Mouse (Mus musculus) MEL (cell line): ENCODE measurements at regions not wholly inside any gene's neighbourhood (a gene's known extent, or its start where the extent isn't known, plus 50 kb on each side); places are given as distances from the start of the nearest gene placed in this dataset.

Experiments
- DNase-seq: peaks from one replicate; pipeline ENCODE4 v3.0.0; 2011; ENCODE audit warnings: low read depth, low spot score
- H3K27ac ChIP-seq: 2 replicates; pipeline ENCODE4 v1.5.1; 2012; ENCODE audit warnings: low read depth, mild to moderate bottlenecking, control low read depth, low read length, moderate library complexity; ENCODE audit not compliant: control insufficient read depth
- H3K27me3 ChIP-seq, 2 experiments: fragments of 150-350 bp in 1 of 2; sonication (generic) in 1 of 2; 2 replicates each; pipeline ENCODE4 v1.6.1; 2012; ENCODE audit warnings: low read length in 2 of 2, mild to moderate bottlenecking in 2 of 2, improper control_type of control experiment in 1 of 2, moderate library complexity in 1 of 2; ENCODE audit not compliant: insufficient read depth in 2 of 2, control insufficient read depth in 1 of 2
- H3K36me3 ChIP-seq, 2 experiments: 2 replicates each; pipeline ENCODE4 v1.6.1; 2012 to 2014; ENCODE audit warnings: low read length in 2 of 2, improper control_type of control experiment in 1 of 2, inconsistent platforms in 1 of 2, mild to moderate bottlenecking in 1 of 2; ENCODE audit not compliant: insufficient read depth in 2 of 2, control insufficient read depth in 1 of 2
- H3K4me1 ChIP-seq, 2 experiments: fragments of 150-350 bp in 1 of 2; sonication (generic) in 1 of 2; 2 replicates each; pipeline ENCODE4 v1.6.1; 2012; ENCODE audit warnings: low read length in 2 of 2, improper control_type of control experiment in 1 of 2, mild to moderate bottlenecking in 1 of 2; ENCODE audit not compliant: insufficient read depth in 2 of 2, control insufficient read depth in 1 of 2
- H3K4me3 ChIP-seq, 2 experiments: fragments of 150-350 bp in 1 of 2; sonication (generic) in 1 of 2; 2 replicates each; pipeline ENCODE4 v1.5.1; 2012; ENCODE audit warnings: low read depth in 2 of 2, low read length in 2 of 2, mild to moderate bottlenecking in 2 of 2, moderate library complexity in 2 of 2, control low read depth in 1 of 2, improper control_type of control experiment in 1 of 2; ENCODE audit not compliant: control insufficient read depth in 1 of 2, insufficient read depth in 1 of 2
- H3K79me2 ChIP-seq: 2 replicates; pipeline ENCODE4 v1.6.1; 2012; ENCODE audit warnings: mild to moderate bottlenecking, low read length, moderate library complexity; ENCODE audit not compliant: control insufficient read depth, poor library complexity, insufficient read depth
- H3K9ac ChIP-seq: 2 replicates; pipeline ENCODE4 v1.6.1; 2012; ENCODE audit warnings: low read depth, mild to moderate bottlenecking, control low read depth, low read length, moderate library complexity; ENCODE audit not compliant: control insufficient read depth, poor library complexity, severe bottlenecking
- H3K9me3 ChIP-seq: fragments of 150-350 bp; sonication (generic); replicated peaks from 2 replicates; pipeline ENCODE4 v1.6.1; 2012; ENCODE audit warnings: mild to moderate bottlenecking, low read length, improper control_type of control experiment, moderate library complexity; ENCODE audit not compliant: insufficient read depth
- CHD1 ChIP-seq: IDR thresholded peaks from 2 replicates; pipeline ENCODE4 v1.6.1; 2012; ENCODE audit warnings: low read depth, mild to moderate bottlenecking, inconsistent platforms, low read length, improper control_type of control experiment
- CHD2 ChIP-seq: IDR thresholded peaks from 2 replicates; pipeline ENCODE4 v1.6.1; 2011; ENCODE audit warnings: low read length, improper control_type of control experiment
- EP300 ChIP-seq, 2 experiments: IDR thresholded peaks; 2 replicates each; pipeline ENCODE4 v1.6.1; 2011; ENCODE audit warnings: improper control_type of control experiment in 2 of 2, low read length in 2 of 2, low read depth in 1 of 2, mild to moderate bottlenecking in 1 of 2
- GATA1 ChIP-seq: IDR thresholded peaks from 2 replicates; pipeline ENCODE4 v1.6.1; 2011; ENCODE audit warnings: low read depth, low read length, improper control_type of control experiment
- JUND ChIP-seq: IDR thresholded peaks from 2 replicates; pipeline ENCODE4 v1.6.1; 2011; ENCODE audit warnings: low read depth, mild to moderate bottlenecking, improper control_type of control experiment, low read length
- MAZ ChIP-seq: IDR thresholded peaks from 2 replicates; pipeline ENCODE4 v1.6.1; 2012; ENCODE audit warnings: low read depth, mild to moderate bottlenecking, inconsistent platforms, low read length, improper control_type of control experiment
- MXI1 ChIP-seq: IDR thresholded peaks from 2 replicates; pipeline ENCODE4 v1.6.1; 2011; ENCODE audit warnings: mild to moderate bottlenecking, low read depth, low read length, improper control_type of control experiment
- MYB ChIP-seq: IDR thresholded peaks from 2 replicates; pipeline ENCODE4 v1.6.1; 2011; ENCODE audit warnings: mild to moderate bottlenecking, low read depth, low read length, improper control_type of control experiment
- MYC ChIP-seq: IDR thresholded peaks from 2 replicates; pipeline ENCODE4 v1.6.1; 2011; ENCODE audit warnings: low read depth, mild to moderate bottlenecking, low read length, improper control_type of control experiment, moderate library complexity
- NRF1 ChIP-seq: IDR thresholded peaks from 2 replicates; pipeline ENCODE4 v1.6.1; 2014; ENCODE audit warnings: low read depth, mild to moderate bottlenecking, inconsistent platforms, low read length, improper control_type of control experiment, moderate library complexity; ENCODE audit not compliant: poor library complexity, insufficient read depth, severe bottlenecking
- RAD21 ChIP-seq: IDR thresholded peaks from 2 replicates; pipeline ENCODE4 v1.6.1; 2011; ENCODE audit warnings: mild to moderate bottlenecking, low read depth, low read length, improper control_type of control experiment
- SIN3A ChIP-seq: IDR thresholded peaks from 2 replicates; pipeline ENCODE4 v1.6.1; 2012; ENCODE audit warnings: low read length, improper control_type of control experiment, inconsistent platforms
- TAL1 ChIP-seq: IDR thresholded peaks from 2 replicates; pipeline ENCODE4 v1.6.1; 2012; ENCODE audit warnings: mild to moderate bottlenecking, inconsistent platforms, low read length, moderate library complexity, mixed read lengths
- USF1 ChIP-seq: IDR thresholded peaks from 2 replicates; pipeline ENCODE4 v1.6.1; 2014; ENCODE audit warnings: low read depth, mild to moderate bottlenecking, inconsistent platforms, low read length, improper control_type of control experiment, moderate library complexity
- ZKSCAN1 ChIP-seq: IDR thresholded peaks from 2 replicates; pipeline ENCODE4 v1.6.1; 2012; ENCODE audit warnings: low read depth, mild to moderate bottlenecking, inconsistent platforms, low read length, improper control_type of control experiment, moderate library complexity
- ZMIZ1 ChIP-seq: IDR thresholded peaks from 2 replicates; pipeline ENCODE4 v1.6.1; 2012; ENCODE audit warnings: low read depth, mild to moderate bottlenecking, inconsistent platforms, low read length, improper control_type of control experiment, moderate library complexity
- ZNF384 ChIP-seq: IDR thresholded peaks from 2 replicates; pipeline ENCODE4 v1.6.1; 2012; ENCODE audit warnings: low read depth, mild to moderate bottlenecking, inconsistent platforms, low read length, improper control_type of control experiment

GRCm38 (mm10) chr4:55593132-55593531 lies 60.9 kb upstream of the Klf4 start:
- H3K4me1 ChIP-seq = no peaks in the 10 kb centered on the region
- H3K79me2 ChIP-seq = no peaks in the 10 kb centered on the region
- TF ChIP-seq TAL1 = no peak
- TF ChIP-seq, all 39 proteins: peak for 0
- H3K4me3 ChIP-seq = no peak overlapping the region
- no peak overlapping the region for H3K27ac ChIP-seq
- no peaks in the 10 kb centered on the region for H3K27me3 ChIP-seq
- no peak overlapping the region for H3K9ac ChIP-seq
- H3K36me3 ChIP-seq = no peaks in the 10 kb centered on the region
- DNase-seq = no peak
- H3K9me3 ChIP-seq = no peaks in the 10 kb centered on the region

DNA sequence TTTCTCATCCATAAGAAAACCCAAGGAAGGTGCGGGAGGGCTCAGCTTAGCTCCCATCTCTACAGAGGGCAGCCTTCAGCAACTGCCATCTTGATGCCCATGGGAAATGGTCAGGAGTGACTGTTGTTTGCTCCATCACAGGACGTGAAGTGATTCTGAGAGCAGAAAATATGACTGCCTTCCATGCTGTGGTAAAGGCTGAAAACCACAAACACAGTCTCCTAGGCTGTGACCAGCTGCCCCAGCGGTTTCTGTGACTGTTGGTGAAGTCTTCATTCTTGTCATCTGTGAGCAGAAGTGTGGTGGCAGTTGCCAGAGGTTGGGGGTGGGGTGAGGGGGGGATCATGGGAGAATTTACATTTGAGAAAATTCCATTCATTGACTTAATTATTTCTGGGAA lies 53.9 kb upstream of the Klf4 start:
- Histone ChIP-seq H3K4me1 (no peaks in the 10 kb centered on the region), H3K27me3 (no peaks in the 10 kb centered on the region), H3K36me3 (no peaks in the 10 kb centered on the region), H3K27ac (no peak overlapping the region), H3K4me3 (no peak overlapping the region), H3K9me3 (no peaks in the 10 kb centered on the region), H3K9ac (no peak overlapping the region), H3K79me2 (no peaks in the 10 kb centered on the region)
- TF ChIP-seq MYC = no peak
- no peak for DNase-seq

GRCm38 (mm10) chr4:55583589-55583988 lies 51.3 kb upstream of the Klf4 start:
- TF ChIP-seq USF1 (no peak), MAZ (no peak), CHD1 (no peak), CHD2 (no peak), MXI1 (no peak), ZMIZ1 (no peak), TAL1 (no peak), EP300 (IDR thresholded peaks at IDR 0.05; ENCODE audit: low read depth in 1 of 2, low read length in 2 of 2) (no peak), GATA1 (no peak), RAD21 (no peak), NRF1 (no peak), SIN3A (no peak), JUND (no peak), ZKSCAN1 (no peak), MYB (no peak), ZNF384 (no peak)
- DNase-seq = no peak

More at GRCm38 (mm10) chr4:55583589-55583988, 51.3 kb upstream of the Klf4 start:
- Histone ChIP-seq H3K4me1 (no peaks in the 10 kb centered on the region), H3K27me3 (no peaks in the 10 kb centered on the region), H3K36me3 (no peaks in the 10 kb centered on the region), H3K9ac (no peak overlapping the region), H3K4me3 (no peak overlapping the region), H3K9me3 (no peaks in the 10 kb centered on the region), H3K79me2 (no peaks in the 10 kb centered on the region), H3K27ac (no peak overlapping the region)
